Mouse (Mus musculus) embryonic fibroblast, embryonic 13.5 days (primary cell): ENCODE results near the gene Gm8994.

Source experiments
- CTCF ChIP-seq: IDR thresholded peaks from 2 replicates; pipeline ENCODE4 v1.5.1; 2011; ENCODE audit warnings: mild to moderate bottlenecking, control low read depth, low read length, moderate library complexity, borderline replicate concordance; ENCODE audit not compliant: insufficient read depth
- POLR2A ChIP-seq: IDR thresholded peaks from 2 replicates; pipeline ENCODE4 v1.6.1; 2011; ENCODE audit warnings: low read depth, mild to moderate bottlenecking, control low read depth, low read length, moderate library complexity

GRCm38 (mm10) chr6:136364008-136364407 is 36.7 kb downstream of the Gm8994 start:
- TF ChIP-seq CTCF (no peak), POLR2A (no peak)
